Mouse (Mus musculus) T-helper 17 cell (primary cell): ENCODE measurements at regions not wholly inside any gene's neighbourhood (a gene's known extent, or its start where the extent isn't known, plus 50 kb on each side); places are given as distances from the start of the nearest gene placed in this dataset.
"Not testable (repeated sequence)": the region's sequence is repeated elsewhere in the genome, so short reads cannot be mapped to it uniquely, and the experiment has no call there.

Experiments used
- in situ Hi-C, 2 experiments: fragments of 300-600 bp; cut with MboI, MseI; formaldehyde crosslinking; loops; 1 replicate in 1 of 2; 2 replicates in 1 of 2; pipeline ENCODE4 v1.15.1; 2025; ENCODE audit warnings: high pct_unique_total_duplicates in 2 of 2

GRCm38 (mm10) chr3:112384641-112385040, 874.0 kb downstream of the Amy2a5 start:
- in situ Hi-C loops: no loop called here

GRCm38 (mm10) chr3:112345866-112346265, 912.8 kb downstream of the Amy2a5 start:
- in situ Hi-C loops: no loop called here

GRCm38 (mm10) chr3:112331171-112331570, 927.5 kb downstream of the Amy2a5 start:
- in situ Hi-C loops: no loop called here

- in situ Hi-C loops: no loop called here
These were observed 933.3 kb downstream of the Amy2a5 start for GRCm38 (mm10) chr3:112325348-112325747.

GRCm38 (mm10) chr3:112321196-112321595, 937.4 kb downstream of the Amy2a5 start:
- in situ Hi-C loops: not testable (repeated sequence)

- in situ Hi-C loops: no loop called here
These were observed 979.7 kb downstream of the Amy2a5 start for GRCm38 (mm10) chr3:112278785-112279430.

GRCm38 (mm10) chr3:112261334-112262101, 997.1 kb downstream of the Amy2a5 start:
- in situ Hi-C loops: loop anchor here in 1 of 2 experiments (25.0 kb wide), 1 partner anchor 1926 kb away; no protein-coding TSS in a partner anchor

GRCm38 (mm10) chr3:112242986-112243385, 1015.7 kb downstream of the Amy2a5 start:
- in situ Hi-C loops: not testable (repeated sequence)

GRCm38 (mm10) chr3:112239626-112240120, 1019.0 kb downstream of the Amy2a5 start:
- in situ Hi-C loops: no loop called here
